Mouse (Mus musculus): ENCODE results near the gene Olfr1224-ps1.

GRCm38 (mm10) chr2:89106735-89107134, 57.2 kb downstream of the Olfr1224-ps1 start, which contains the start of gene Olfr1220:
- TF ChIP-seq CHD2 (IDR thresholded peaks at IDR 0.05; ENCODE audit: low read depth, low read length) (no peak), HCFC1 (IDR thresholded peaks at IDR 0.05; ENCODE audit: borderline replicate concordance, insufficient read depth, low read length) (no peak), ZC3H11A (IDR thresholded peaks at IDR 0.05; ENCODE audit: borderline replicate concordance, low read depth, low read length) (no peak), ZNF384 (IDR thresholded peaks at IDR 0.05; ENCODE audit: low read depth, low read length) (no peak), MAFK (IDR thresholded peaks at IDR 0.05; ENCODE audit: insufficient read depth, low read depth, low read length) (no peak)
